Mouse (Mus musculus): ENCODE measurements around the gene Id2. TPM values are rescaled to one million over a fixed set of nuclear protein-coding genes. Genes with fewer than 3 reads are reported as not detected.
A peak's percentile ranks its signal among the peaks of the same experiment; 100 is the strongest.

Id2 gene
- polyA plus RNA-seq, 1 experiment from 2014 or later: 511 TPM

GRCm38 (mm10) chr12:25127629-25128028, 30.7 kb upstream of the Id2 start:
- H3K27me3 ChIP-seq (ENCODE audit: control insufficient read depth, insufficient read depth, low read length): no peaks in the 10 kb centered on the region
- H3K4me1 ChIP-seq (ENCODE audit: control insufficient read depth, insufficient read depth, low read length): peaks cover 14% of the 10 kb centered on the region
- no peak overlapping the region for H3K9ac ChIP-seq (ENCODE audit: low read depth, low read length)
- WGBS (ENCODE audit: insufficient replicate concordance): 45% methylated on average over 4 of the region's 4 CpGs
- no peak overlapping the region for H3K4me2 ChIP-seq
- H3K27ac ChIP-seq (ENCODE audit: low read depth, low read length): no peak overlapping the region
- ATAC-seq (replicated peaks; ENCODE audit: insufficient number of reproducible peaks, low FRiP score, low TSS enrichment): no peak
- no peak overlapping the region for H3K4me3 ChIP-seq (ENCODE audit: low read depth, low read length)
- H3K36me3 ChIP-seq (ENCODE audit: control insufficient read depth, insufficient read depth, low read length): no peaks in the 10 kb centered on the region
- 0 out of 2 replicates have a peak, but pooled peaks cover 2% of the 10 kb centered on the region for H3K9me3 ChIP-seq (replicated peaks; ENCODE audit: control insufficient read depth, low read length)

- Histone ChIP-seq H3K4me3 (ENCODE audit: low read depth, low read length) (no peak overlapping the region), H3K9ac (ENCODE audit: low read depth, low read length) (no peak overlapping the region), H3K4me2 (no peak overlapping the region), H3K27me3 (ENCODE audit: control insufficient read depth, insufficient read depth, low read length) (no peaks in the 10 kb centered on the region), H3K4me1 (ENCODE audit: control insufficient read depth, insufficient read depth, low read length) (peaks cover 12% of the 10 kb centered on the region), H3K36me3 (ENCODE audit: control insufficient read depth, insufficient read depth, low read length) (no peaks in the 10 kb centered on the region), H3K27ac (ENCODE audit: low read depth, low read length) (no peak overlapping the region), H3K9me3 (replicated peaks; ENCODE audit: control insufficient read depth, low read length) (0 out of 2 replicates have a peak, but pooled peaks cover 2% of the 10 kb centered on the region)
- WGBS (ENCODE audit: insufficient replicate concordance): 69% methylated on average over 5 of the region's 5 CpGs
- no peak for ATAC-seq (replicated peaks; ENCODE audit: insufficient number of reproducible peaks, low FRiP score, low TSS enrichment)
Observed at GRCm38 (mm10) chr12:25126228-25126627, 29.3 kb upstream of the Id2 start.

- Histone ChIP-seq H3K4me1 (ENCODE audit: control insufficient read depth, insufficient read depth, low read length) (peaks cover 12% of the 10 kb centered on the region), H3K27ac (ENCODE audit: low read depth, low read length) (no peak overlapping the region), H3K27me3 (ENCODE audit: control insufficient read depth, insufficient read depth, low read length) (no peaks in the 10 kb centered on the region), H3K9me3 (replicated peaks; ENCODE audit: control insufficient read depth, low read length) (0 out of 2 replicates have a peak, but pooled peaks cover 2% of the 10 kb centered on the region), H3K4me2 (no peak overlapping the region), H3K4me3 (ENCODE audit: low read depth, low read length) (no peak overlapping the region), H3K9ac (ENCODE audit: low read depth, low read length) (no peak overlapping the region), H3K36me3 (ENCODE audit: control insufficient read depth, insufficient read depth, low read length) (no peaks in the 10 kb centered on the region)
- 44% methylated on average over 16 of the region's 16 CpGs for WGBS (ENCODE audit: insufficient replicate concordance)
- ATAC-seq (replicated peaks; ENCODE audit: insufficient number of reproducible peaks, low FRiP score, low TSS enrichment): no peak
Observed at GRCm38 (mm10) chr12:25125239-25125776, 28.4 kb upstream of the Id2 start.

- 0 out of 2 replicates have a peak overlapping the region, but pooled peaks have one; percentile 22 for H3K9ac ChIP-seq (ENCODE audit: low read depth, low read length)
- 0 out of 2 replicates have a peak, but pooled peaks cover 2% of the 10 kb centered on the region for H3K9me3 ChIP-seq (replicated peaks; ENCODE audit: control insufficient read depth, low read length)
- WGBS (ENCODE audit: insufficient replicate concordance): 14% methylated on average over 19 of the region's 19 CpGs
- no peak overlapping the region for H3K4me3 ChIP-seq (ENCODE audit: low read depth, low read length)
- peaks cover 12% of the 10 kb centered on the region for H3K4me1 ChIP-seq (ENCODE audit: control insufficient read depth, insufficient read depth, low read length)
- peak; percentile 62 for ATAC-seq (replicated peaks; ENCODE audit: insufficient number of reproducible peaks, low FRiP score, low TSS enrichment)
- peak overlapping the region; percentile 39; the same call in 1 of the 2 replicates for H3K4me2 ChIP-seq
- H3K27me3 ChIP-seq (ENCODE audit: control insufficient read depth, insufficient read depth, low read length): no peaks in the 10 kb centered on the region
- H3K36me3 ChIP-seq (ENCODE audit: control insufficient read depth, insufficient read depth, low read length): no peaks in the 10 kb centered on the region
- 0 out of 2 replicates have a peak overlapping the region, but pooled peaks have one; percentile 5 for H3K27ac ChIP-seq (ENCODE audit: low read depth, low read length)
Observed at GRCm38 (mm10) chr12:25124431-25125238, 27.7 kb upstream of the Id2 start.

- H3K27ac ChIP-seq (ENCODE audit: low read depth, low read length): no peak overlapping the region
- H3K4me2 ChIP-seq: no peak overlapping the region
- H3K36me3 ChIP-seq (ENCODE audit: control insufficient read depth, insufficient read depth, low read length): no peaks in the 10 kb centered on the region
- no peak overlapping the region for H3K9ac ChIP-seq (ENCODE audit: low read depth, low read length)
- no peak overlapping the region for H3K4me3 ChIP-seq (ENCODE audit: low read depth, low read length)
- 0 out of 2 replicates have a peak, but pooled peaks cover 2% of the 10 kb centered on the region for H3K9me3 ChIP-seq (replicated peaks; ENCODE audit: control insufficient read depth, low read length)
- H3K4me1 ChIP-seq (ENCODE audit: control insufficient read depth, insufficient read depth, low read length): peaks cover 26% of the 10 kb centered on the region
- WGBS (ENCODE audit: insufficient replicate concordance): 83% methylated on average over 4 of the region's 4 CpGs
- no peak for ATAC-seq (replicated peaks; ENCODE audit: insufficient number of reproducible peaks, low FRiP score, low TSS enrichment)
- H3K27me3 ChIP-seq (ENCODE audit: control insufficient read depth, insufficient read depth, low read length): no peaks in the 10 kb centered on the region
Observed at GRCm38 (mm10) chr12:25120753-25121152, 23.8 kb upstream of the Id2 start.

- WGBS (ENCODE audit: insufficient replicate concordance): 52% methylated on average over 15 of the region's 15 CpGs
- Histone ChIP-seq H3K27me3 (ENCODE audit: control insufficient read depth, insufficient read depth, low read length) (no peaks in the 10 kb centered on the region), H3K9me3 (replicated peaks; ENCODE audit: control insufficient read depth, low read length) (0 out of 2 replicates have a peak, but pooled peaks cover 2% of the 10 kb centered on the region), H3K27ac (ENCODE audit: low read depth, low read length) (peak overlapping the region; percentile 54; the same call in 1 of the 2 replicates), H3K4me2 (no peak overlapping the region), H3K36me3 (ENCODE audit: control insufficient read depth, insufficient read depth, low read length) (no peaks in the 10 kb centered on the region), H3K9ac (ENCODE audit: low read depth, low read length) (no peak overlapping the region), H3K4me3 (ENCODE audit: low read depth, low read length) (no peak overlapping the region), H3K4me1 (ENCODE audit: control insufficient read depth, insufficient read depth, low read length) (peaks cover 21% of the 10 kb centered on the region)
- peak; percentile 61; the same call in 1 of the 2 replicates for ATAC-seq (replicated peaks; ENCODE audit: insufficient number of reproducible peaks, low FRiP score, low TSS enrichment)
Observed at GRCm38 (mm10) chr12:25119278-25119677, 22.3 kb upstream of the Id2 start.

- WGBS (ENCODE audit: insufficient replicate concordance): 67% methylated on average over 4 of the region's 4 CpGs
- Histone ChIP-seq H3K9ac (ENCODE audit: low read depth, low read length) (no peak overlapping the region), H3K9me3 (replicated peaks; ENCODE audit: control insufficient read depth, low read length) (0 out of 2 replicates have a peak, but pooled peaks cover 1% of the 10 kb centered on the region), H3K27ac (ENCODE audit: low read depth, low read length) (no peak overlapping the region), H3K36me3 (ENCODE audit: control insufficient read depth, insufficient read depth, low read length) (no peaks in the 10 kb centered on the region), H3K4me3 (ENCODE audit: low read depth, low read length) (no peak overlapping the region), H3K4me2 (no peak overlapping the region), H3K4me1 (ENCODE audit: control insufficient read depth, insufficient read depth, low read length) (peaks cover 16% of the 10 kb centered on the region), H3K27me3 (ENCODE audit: control insufficient read depth, insufficient read depth, low read length) (no peaks in the 10 kb centered on the region)
- no peak for ATAC-seq (replicated peaks; ENCODE audit: insufficient number of reproducible peaks, low FRiP score, low TSS enrichment)
Observed at GRCm38 (mm10) chr12:25117856-25118511, 21.0 kb upstream of the Id2 start.

GRCm38 (mm10) chr12:25116126-25116525, 19.2 kb upstream of the Id2 start:
- H3K4me2 ChIP-seq: no peak overlapping the region
- H3K27me3 ChIP-seq (ENCODE audit: control insufficient read depth, insufficient read depth, low read length): no peaks in the 10 kb centered on the region
- WGBS (ENCODE audit: insufficient replicate concordance): 81% methylated on average over 2 of the region's 2 CpGs
- no peak overlapping the region for H3K9ac ChIP-seq (ENCODE audit: low read depth, low read length)
- H3K4me1 ChIP-seq (ENCODE audit: control insufficient read depth, insufficient read depth, low read length): peaks cover 16% of the 10 kb centered on the region
- H3K36me3 ChIP-seq (ENCODE audit: control insufficient read depth, insufficient read depth, low read length): no peaks in the 10 kb centered on the region
- no peak overlapping the region for H3K4me3 ChIP-seq (ENCODE audit: low read depth, low read length)
- ATAC-seq (replicated peaks; ENCODE audit: insufficient number of reproducible peaks, low FRiP score, low TSS enrichment): no peak
- H3K27ac ChIP-seq (ENCODE audit: low read depth, low read length): no peak overlapping the region
- no peaks in the 10 kb centered on the region for H3K9me3 ChIP-seq (replicated peaks; ENCODE audit: control insufficient read depth, low read length)

All from heart, embryonic 11.5 days (tissue).